8 mouse cellular contexts compared by ENCODE assay signal in genomic region chr14:31208084-31208483, GRCm38 (mm10). TPM values are rescaled to one million over a fixed set of nuclear protein-coding genes. Genes with fewer than 3 reads are reported as not detected.
DNase-seq lines count a peak whose midpoint lies in the region; ATAC-seq and TF ChIP-seq lines count a peak whose summit lies in the region.

Tnnc1 (plus strand) TSS chr14:31208312.

- no peak for DNase-seq in neural tube, embryonic 11.5 days (ENCODE audit: low spot score)
- DNase-seq in neural tube, embryonic 10.5 days (ENCODE audit: extremely low spot score, low spot score), result no peak
- no peak for DNase-seq in gastrocnemius, adult 8-10 months (ENCODE audit: low spot score in 2 of 2)
- no peak for DNase-seq in midbrain, postnatal 0 days (ENCODE audit: low spot score)
- DNase-seq in thymus, postnatal 4 days, result no peak
- no peak for DNase-seq in kidney, postnatal 14 days
- no peak for DNase-seq in right cerebral cortex, postnatal 4 days

- no peak for ATAC-seq in neural tube, embryonic 11.5 days (ENCODE audit: insufficient read depth, low FRiP score, low TSS enrichment)
- no peak for ATAC-seq in hindbrain, embryonic 16.5 days
- ATAC-seq in midbrain, postnatal 0 days (ENCODE audit: low FRiP score), result no peak

- no peak within 1 kb of the TSS for H3K9ac ChIP-seq in neural tube, embryonic 11.5 days (ENCODE audit: low read length)
- peak within 1 kb of the TSS; percentile 95 for H3K9ac ChIP-seq in hindbrain, embryonic 16.5 days (ENCODE audit: low read depth, low read length)
- H3K9ac ChIP-seq in midbrain, postnatal 0 days (replicated peaks; ENCODE audit: low read length, poor library complexity, severe bottlenecking), result peak within 1 kb of the TSS; percentile 92

- H3K4me2 ChIP-seq in neural tube, embryonic 11.5 days (ENCODE audit: low read depth), result peak within 1 kb of the TSS; percentile 95
- peak within 1 kb of the TSS; percentile 72 for H3K4me2 ChIP-seq in hindbrain, embryonic 16.5 days (ENCODE audit: low read length)
- H3K4me2 ChIP-seq in midbrain, postnatal 0 days (ENCODE audit: low read depth, low read length, poor library complexity, severe bottlenecking), result peak within 1 kb of the TSS; percentile 93

- H3K9me3 ChIP-seq in neural tube, embryonic 11.5 days (ENCODE audit: control insufficient read depth, low read length), result no peaks in the 10 kb centered on the region
- no peaks in the 10 kb centered on the region for H3K9me3 ChIP-seq in hindbrain, embryonic 16.5 days (ENCODE audit: control insufficient read depth, low read length)
- no peaks in the 10 kb centered on the region for H3K9me3 ChIP-seq in midbrain, postnatal 0 days (ENCODE audit: low read length)

- peaks cover 7% of the 10 kb centered on the region for H3K36me3 ChIP-seq in neural tube, embryonic 11.5 days (ENCODE audit: control insufficient read depth, insufficient read depth, low read length)
- H3K36me3 ChIP-seq in hindbrain, embryonic 16.5 days (ENCODE audit: control insufficient read depth, insufficient read depth, low read length), result peaks cover 6% of the 10 kb centered on the region
- H3K36me3 ChIP-seq in midbrain, postnatal 0 days (ENCODE audit: insufficient read depth, low read length), result peaks cover 11% of the 10 kb centered on the region

- H3K27me3 ChIP-seq in neural tube, embryonic 11.5 days (ENCODE audit: control insufficient read depth, insufficient read depth, low read length), result no peaks in the 10 kb centered on the region
- H3K27me3 ChIP-seq in hindbrain, embryonic 16.5 days (replicated peaks; ENCODE audit: control insufficient read depth, insufficient read depth, low read length), result no peaks in the 10 kb centered on the region
- H3K27me3 ChIP-seq in midbrain, postnatal 0 days (ENCODE audit: insufficient read depth, low read length), result no peaks in the 10 kb centered on the region

- H3K27ac ChIP-seq in neural tube, embryonic 11.5 days (ENCODE audit: low read depth, low read length), result no peak within 1 kb of the TSS
- H3K27ac ChIP-seq in hindbrain, embryonic 16.5 days (ENCODE audit: low read depth, low read length), result peak within 1 kb of the TSS; percentile 92; the same call in 1 of the 2 replicates
- H3K27ac ChIP-seq in midbrain, postnatal 0 days (ENCODE audit: low read depth, low read length), result peak within 1 kb of the TSS; percentile 92

- no peak for TF ChIP-seq CTCF in midbrain, postnatal 0 days (IDR thresholded peaks at IDR 0.05)

- 68% methylated on average over 2 of the region's 2 CpGs for WGBS in neural tube, embryonic 11.5 days
- WGBS in hindbrain, embryonic 16.5 days, result 69% methylated on average over 2 of the region's 2 CpGs
- 84% methylated on average over 2 of the region's 2 CpGs for WGBS in midbrain, postnatal 0 days

- 0 out of 2 replicates have a peak within 1 kb of the TSS, but pooled peaks have one; percentile 87 for H3K4me3 ChIP-seq in neural tube, embryonic 11.5 days (ENCODE audit: low read depth, low read length)
- H3K4me3 ChIP-seq in hindbrain, embryonic 16.5 days (ENCODE audit: low read length), result peak within 1 kb of the TSS; percentile 72
- peak within 1 kb of the TSS; percentile 76; the same call in 1 of the 2 replicates for H3K4me3 ChIP-seq in midbrain, postnatal 0 days (ENCODE audit: low read depth, low read length)

- peaks cover 10% of the 10 kb centered on the region for H3K4me1 ChIP-seq in neural tube, embryonic 11.5 days (ENCODE audit: control insufficient read depth, insufficient read depth, low read length)
- H3K4me1 ChIP-seq in hindbrain, embryonic 16.5 days (ENCODE audit: control insufficient read depth, insufficient read depth, low read depth, low read length), result peaks cover 20% of the 10 kb centered on the region
- peaks cover 9% of the 10 kb centered on the region; the same call in 1 of the 2 replicates for H3K4me1 ChIP-seq in midbrain, postnatal 0 days (ENCODE audit: insufficient read depth, low read length)

RNA-seq across cellular contexts. Expression of gene Tnnc1, which starts in this region (rescaled TPM):
- 63.0 and 83.2 TPM in 2 replicates for polyA plus RNA-seq in neural tube, embryonic 11.5 days (2014; fragmentation: Nextera tagmentation; extraction: Ambion mirVana)
- 100 to 1,000 TPM; 451 to 634 (median 529) TPM for total RNA-seq in gastrocnemius, adult 8-10 months (2022)
- polyA plus RNA-seq in hindbrain, embryonic 16.5 days (2015; fragmentation: Nextera tagmentation; extraction: Ambion mirVana), result 2.3 and 15.0 TPM in 2 replicates
- total RNA-seq in midbrain, postnatal 0 days (2014; rRNA removed), result 1.9 and 7.4 TPM in 2 replicates
- polyA plus RNA-seq in midbrain, postnatal 0 days (2015; fragmentation: Nextera tagmentation; extraction: Ambion mirVana), result 4.6 and 4.8 TPM in 2 replicates

Comparison
In these comparisons a context has a peak if more than half of its experiments do, and no peak if none do; other contexts are left out.
1. RNA of gene Tnnc1 (total RNA-seq): 451 to 634 TPM in gastrocnemius, adult 8-10 months; 1.9 to 7.4 TPM in midbrain, postnatal 0 days; every median in the first group is over 10 times any median in the second.
2. Peak in every context shown above with its lines, with median percentiles within 50 percentile points of each other: H3K4me2 ChIP-seq and H3K4me3 ChIP-seq.